Mouse (Mus musculus): ENCODE measurements at regions not wholly inside any gene's neighbourhood (a gene's known extent, or its start where the extent isn't known, plus 50 kb on each side); places are given as distances from the start of the nearest gene placed in this dataset.

GRCm38 (mm10) chr11:38036582-38036981 lies 800.8 kb upstream of the Tenm2 start:
- DNase-seq (ENCODE audit: low spot score) = no peak

DNA sequence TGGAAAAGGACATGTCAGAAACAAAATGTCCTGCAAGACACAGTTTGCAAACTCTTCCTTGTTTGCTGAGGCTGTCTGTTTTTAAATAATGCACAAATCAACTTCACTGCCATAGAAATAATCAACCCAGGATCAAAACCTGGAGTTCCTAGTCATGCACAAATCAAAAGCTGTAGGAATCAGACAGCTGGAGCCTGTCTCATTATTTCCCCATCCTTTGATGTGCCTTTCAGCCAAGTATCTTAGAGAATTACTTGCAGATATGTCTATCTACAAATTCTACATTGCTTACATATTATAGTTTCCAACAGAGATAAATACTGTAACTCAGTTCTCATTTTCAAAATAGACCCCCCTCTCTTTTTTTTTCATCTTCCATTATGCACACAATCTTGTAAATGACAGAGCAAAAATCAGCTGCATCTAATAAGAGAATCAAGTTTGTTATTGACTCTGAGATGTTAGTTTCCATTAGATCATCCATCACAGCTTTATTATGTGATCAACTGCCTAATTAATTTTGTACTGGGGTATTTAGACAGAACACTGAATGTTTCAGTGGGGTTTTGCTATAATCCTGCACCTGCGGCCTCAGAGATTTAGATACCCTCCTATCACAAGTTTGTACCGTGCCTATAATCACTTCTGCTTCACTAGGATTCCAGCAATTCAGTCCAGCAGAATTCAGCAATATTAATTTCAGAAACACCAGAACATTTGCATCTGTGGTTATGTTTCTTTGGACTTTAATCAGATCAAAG lies 798.9 kb upstream of the Tenm2 start:
- DNase-seq (ENCODE audit: low spot score) = no peak

- DNase-seq (ENCODE audit: low spot score) = no peak
Observed at GRCm38 (mm10) chr11:38021704-38022103, 785.9 kb upstream of the Tenm2 start.

DNA sequence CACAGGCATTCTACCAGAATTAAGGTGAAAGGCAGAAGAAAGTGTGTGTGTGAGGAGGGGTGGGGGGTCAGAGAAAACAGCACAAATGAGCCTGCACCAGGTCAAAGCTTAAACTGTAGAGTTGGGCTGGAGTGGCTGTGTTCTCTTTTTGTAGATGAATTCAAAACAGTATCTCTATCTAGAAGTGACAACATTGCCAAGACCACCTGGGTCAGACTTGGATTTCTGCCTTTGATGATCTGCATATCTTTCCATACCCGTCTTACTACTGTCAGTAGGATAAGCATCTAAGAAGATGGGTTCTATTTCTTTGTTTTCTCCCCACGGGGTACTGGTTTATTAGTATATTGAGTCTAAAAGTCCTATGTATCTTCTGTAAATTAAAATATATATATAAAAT lies 742.4 kb upstream of the Tenm2 start:
- DNase-seq (ENCODE audit: low spot score) = no peak

GRCm38 (mm10) chr11:37936439-37937134 lies 700.8 kb upstream of the Tenm2 start:
- DNase-seq (ENCODE audit: low spot score) = no peak

DNA sequence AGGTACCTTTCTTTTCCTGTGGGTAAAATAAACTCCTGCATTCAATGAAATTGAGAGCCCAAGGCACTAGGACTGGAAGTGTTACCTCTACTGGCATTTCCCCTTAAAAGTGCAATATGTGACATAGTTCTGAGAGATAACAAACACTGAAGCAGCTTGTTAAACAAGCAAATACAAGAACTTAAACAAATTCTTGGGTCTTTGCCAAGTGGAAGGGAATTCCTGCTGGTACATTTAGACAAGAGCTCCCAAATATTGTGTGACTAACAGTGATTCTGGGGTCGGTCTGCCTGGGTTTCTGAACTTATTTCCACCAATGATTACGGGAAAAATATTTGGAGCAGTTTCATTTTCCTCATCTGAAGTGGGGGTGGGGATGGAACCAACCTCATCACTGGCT lies 677.4 kb upstream of the Tenm2 start:
- DNase-seq (ENCODE audit: low spot score) = no peak

DNA sequence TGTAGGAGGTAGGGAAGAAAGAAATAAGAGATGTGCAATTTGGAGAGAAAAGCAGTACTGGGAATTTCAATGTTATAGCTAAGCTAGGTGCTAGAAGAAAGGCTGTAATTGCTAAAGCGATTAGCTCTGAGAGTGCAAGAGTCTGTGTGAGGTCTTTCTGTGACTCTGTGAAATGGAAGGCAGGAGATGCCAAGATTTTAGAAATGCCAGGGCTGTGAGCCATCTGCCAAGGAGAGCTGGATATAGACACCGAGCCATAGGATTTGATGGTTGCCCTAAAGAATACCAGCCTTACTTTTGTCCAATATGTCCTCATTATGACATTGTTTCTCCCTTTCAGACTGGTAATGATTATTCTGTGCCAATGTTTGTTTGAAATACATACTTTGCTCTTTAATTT lies 669.2 kb upstream of the Tenm2 start:
- no peak for DNase-seq (ENCODE audit: low spot score)

GRCm38 (mm10) chr11:37897713-37898112 lies 661.9 kb upstream of the Tenm2 start:
- DNase-seq (ENCODE audit: low spot score) = no peak

DNA sequence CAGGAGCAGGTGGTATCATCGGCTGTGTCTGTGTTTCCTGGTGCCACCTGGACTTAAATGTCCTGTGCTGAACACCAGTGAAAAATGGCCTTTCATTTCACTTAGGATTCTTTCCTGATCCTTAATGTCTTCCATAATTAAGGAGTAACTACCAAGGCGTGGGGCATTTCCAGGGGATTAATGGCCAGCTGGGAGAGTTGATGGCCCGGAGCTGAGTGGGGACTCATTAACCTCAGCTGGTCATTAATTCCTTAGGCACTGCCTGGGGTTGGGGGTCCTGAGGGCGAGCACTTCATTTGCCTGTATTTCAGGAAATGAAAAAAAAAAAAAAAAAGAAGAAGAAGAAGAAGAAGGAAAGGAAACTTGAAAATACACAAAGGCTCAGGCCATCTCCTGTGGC lies 647.0 kb upstream of the Tenm2 start:
- DNase-seq (ENCODE audit: low spot score) = no peak

GRCm38 (mm10) chr11:37837301-37837700 lies 601.5 kb upstream of the Tenm2 start:
- no peak for DNase-seq (ENCODE audit: low spot score)

- DNase-seq (ENCODE audit: low spot score) = no peak
Observed at GRCm38 (mm10) chr11:37830975-37831374, 595.2 kb upstream of the Tenm2 start.

DNA sequence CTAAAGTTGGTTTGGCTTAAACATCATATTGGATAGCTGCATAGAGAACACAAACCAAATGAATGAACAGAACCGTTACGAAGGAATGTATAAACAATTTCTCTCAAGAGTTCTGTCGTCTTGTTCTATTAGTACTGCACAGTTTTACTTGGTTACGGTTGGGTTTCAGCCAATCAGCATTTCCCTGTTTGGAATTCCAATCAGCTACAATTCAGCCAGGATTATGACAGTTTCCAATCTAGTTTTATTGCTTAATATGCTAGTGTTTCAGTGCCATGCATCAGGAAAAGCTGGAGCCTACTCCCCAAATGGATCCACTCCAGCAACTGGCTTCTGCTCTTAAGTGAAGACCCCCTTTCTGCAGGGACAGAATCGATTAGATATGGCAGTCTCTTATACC lies 571.0 kb upstream of the Tenm2 start:
- DNase-seq (ENCODE audit: low spot score) = no peak

DNA sequence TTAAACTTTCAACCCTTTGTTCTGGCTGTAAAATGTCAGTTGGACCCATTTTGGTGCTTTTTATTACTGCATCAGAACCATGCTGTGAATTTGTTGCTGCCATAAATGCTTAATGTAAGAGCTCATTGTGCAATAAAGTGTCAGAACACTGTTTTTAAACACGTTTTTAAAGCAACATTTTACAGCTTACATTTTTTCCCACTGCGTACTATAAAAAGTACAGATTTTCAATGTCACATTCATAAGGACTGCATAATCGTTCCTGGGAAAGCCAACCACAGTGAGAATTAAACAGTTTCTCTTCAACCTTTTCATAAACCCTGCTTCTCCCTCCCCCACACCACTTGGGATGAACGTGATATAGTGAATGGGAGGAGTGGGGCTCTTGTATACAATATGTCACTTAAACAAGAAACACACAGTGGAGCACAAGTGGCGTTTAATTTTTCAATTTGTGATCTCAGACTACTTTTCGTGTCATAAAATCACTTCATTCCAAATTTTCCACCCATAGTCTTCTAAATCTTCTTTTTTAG lies 563.1 kb upstream of the Tenm2 start:
- no peak for DNase-seq (ENCODE audit: low spot score)

GRCm38 (mm10) chr11:37772481-37773089 lies 536.8 kb upstream of the Tenm2 start:
- no peak for DNase-seq (ENCODE audit: low spot score)

DNA sequence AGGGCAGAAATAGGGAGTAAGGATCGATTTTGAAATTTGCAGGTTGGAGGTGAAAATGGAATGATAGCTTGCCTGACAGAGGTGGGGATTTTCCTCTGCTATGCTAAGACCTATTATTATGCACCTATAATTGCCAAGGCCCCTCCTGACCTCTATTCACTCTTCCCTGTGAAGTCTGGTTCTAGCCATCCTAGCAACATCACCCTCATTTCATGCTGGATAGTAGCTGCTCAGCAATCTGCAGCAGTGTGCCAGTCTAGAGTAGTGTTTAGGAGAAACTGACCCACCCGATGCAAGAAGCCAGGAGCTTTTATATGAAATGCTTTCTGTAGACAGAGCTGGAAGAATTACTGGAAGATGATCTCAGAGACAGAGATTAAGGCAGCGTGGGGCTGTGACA lies 535.1 kb upstream of the Tenm2 start:
- no peak for DNase-seq (ENCODE audit: low spot score)

DNA sequence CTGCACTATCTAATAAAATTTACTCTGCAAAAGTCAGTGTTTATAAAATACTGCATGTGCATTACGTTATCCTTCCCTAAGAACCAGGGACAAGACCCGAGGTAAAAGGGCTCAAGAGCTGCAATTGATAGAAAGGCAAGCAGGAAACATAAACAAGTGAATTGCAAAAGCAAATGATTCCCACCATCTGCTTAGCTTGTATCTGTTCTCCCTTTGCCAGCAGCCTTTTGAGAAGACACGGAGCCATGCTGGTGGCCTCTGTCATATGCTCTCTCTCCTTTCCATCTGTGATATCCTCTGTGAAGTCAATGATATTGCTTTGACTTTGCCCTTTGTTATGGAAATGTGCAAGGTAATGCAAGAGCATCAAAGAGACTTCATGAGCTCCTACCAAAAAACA lies 532.4 kb upstream of the Tenm2 start:
- no peak for DNase-seq (ENCODE audit: low spot score)

DNA sequence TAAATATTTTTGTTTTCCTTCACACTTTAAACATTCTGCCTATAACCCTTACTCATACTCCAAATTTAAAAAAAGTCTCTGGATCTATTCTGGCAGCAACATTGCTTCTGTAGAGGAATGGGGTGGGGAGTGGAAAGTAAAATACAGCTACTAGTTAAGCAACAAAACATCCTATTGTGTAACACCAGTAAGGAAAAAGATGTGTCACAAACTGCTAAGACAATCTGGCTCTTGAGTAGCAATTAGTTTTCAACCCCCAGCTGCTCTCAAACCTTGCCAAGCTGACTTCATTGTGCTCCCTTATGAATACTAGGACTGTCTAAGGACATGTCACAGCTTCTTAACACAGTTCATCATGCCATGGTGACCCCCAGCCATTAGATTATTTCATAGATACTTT lies 500.2 kb upstream of the Tenm2 start:
- no peak for DNase-seq (ENCODE audit: low spot score)

- DNase-seq (ENCODE audit: low spot score) = no peak
Observed at GRCm38 (mm10) chr11:37735501-37735900, 499.7 kb upstream of the Tenm2 start.

DNA sequence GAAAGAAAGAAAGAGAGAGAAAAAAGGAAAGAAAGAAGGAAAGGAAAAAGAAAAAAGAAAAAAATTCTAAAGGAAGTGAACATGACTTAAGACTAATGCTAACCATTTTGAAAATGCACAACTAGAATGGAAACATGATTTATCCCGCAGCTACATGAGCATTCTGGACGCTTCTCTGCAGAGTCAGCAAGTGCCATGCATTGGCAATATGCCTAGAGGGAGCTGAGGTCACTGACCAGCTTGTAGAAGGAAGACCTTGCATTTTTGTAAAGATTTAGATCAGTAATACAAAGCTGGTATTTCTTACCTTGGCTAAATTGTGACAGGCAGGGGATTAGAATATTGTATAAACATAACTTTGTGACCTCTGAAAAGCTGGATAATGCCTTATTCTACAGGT lies 461.2 kb upstream of the Tenm2 start:
- no peak for DNase-seq (ENCODE audit: low spot score)

DNA sequence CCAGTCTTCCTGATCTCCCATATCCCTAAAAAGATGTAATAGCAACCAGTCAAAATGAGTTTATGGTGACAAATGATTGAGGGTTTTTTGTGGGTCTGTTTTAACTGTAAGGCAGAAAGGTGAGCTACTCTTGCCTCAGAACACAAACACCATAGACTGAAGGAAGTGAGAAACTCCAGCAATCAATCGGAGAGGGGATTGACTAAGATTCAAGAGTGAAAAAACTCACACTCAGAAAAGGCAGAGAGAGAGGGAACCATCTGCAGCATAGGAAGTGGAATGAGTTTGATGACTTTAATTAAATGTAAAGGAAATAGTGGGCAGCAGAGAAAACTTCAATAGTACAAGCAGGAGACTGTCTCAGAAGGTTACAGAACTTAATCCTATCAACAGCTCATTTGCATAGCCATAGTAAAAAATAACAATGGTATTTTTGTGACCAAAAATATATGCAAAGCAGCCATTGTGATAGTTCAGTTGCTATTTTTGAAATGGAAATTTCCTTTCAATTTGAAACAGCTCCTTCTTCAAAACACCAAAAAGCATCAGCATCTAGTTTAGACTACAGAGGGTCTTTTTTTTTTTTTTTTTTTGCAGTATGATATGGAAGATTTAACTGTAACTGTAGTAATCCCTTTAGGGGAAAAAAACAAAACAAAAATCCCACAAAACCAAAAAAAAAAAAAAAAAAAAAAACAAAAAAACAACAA lies 442.9 kb upstream of the Tenm2 start:
- no peak for DNase-seq (ENCODE audit: low spot score)

DNA sequence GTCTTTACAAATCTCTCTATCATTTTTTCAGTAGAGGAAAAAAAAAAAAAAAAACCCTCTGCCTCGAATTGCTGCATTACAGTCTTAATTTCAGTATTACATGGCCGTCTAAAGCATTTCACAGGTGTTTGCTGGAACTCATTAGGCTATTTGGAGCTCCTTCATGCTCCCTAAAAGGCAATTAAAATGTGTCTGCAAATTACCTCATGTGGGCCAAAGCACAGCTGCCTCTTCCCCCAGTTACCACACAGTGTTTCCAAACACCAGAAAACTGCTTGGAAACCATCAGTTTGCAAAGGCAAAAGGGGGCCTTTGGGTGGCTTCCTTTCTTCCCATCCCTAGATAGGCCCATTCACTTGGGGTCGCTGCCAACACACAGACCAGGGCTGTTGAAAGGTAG lies 435.6 kb upstream of the Tenm2 start:
- DNase-seq (ENCODE audit: low spot score) = no peak

DNA sequence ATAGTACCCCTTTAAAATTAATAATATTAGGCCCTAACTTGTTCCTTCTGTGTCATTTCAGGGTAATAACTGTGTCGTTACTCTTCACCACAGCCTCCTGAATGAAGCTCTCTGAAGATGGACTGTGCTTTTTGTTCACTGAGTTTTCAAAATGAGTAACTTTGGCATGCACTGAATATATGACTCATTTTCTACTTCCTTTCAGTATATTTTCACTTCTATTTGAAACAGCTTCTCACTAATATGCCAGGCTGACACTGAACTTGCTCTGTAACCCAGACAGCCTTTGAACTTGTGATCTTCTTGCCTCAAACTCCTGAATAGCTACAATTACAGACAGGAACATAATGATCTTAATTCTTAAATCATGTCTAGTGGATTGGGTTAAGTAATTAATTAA lies 431.2 kb upstream of the Tenm2 start:
- DNase-seq (ENCODE audit: low spot score) = no peak

DNA sequence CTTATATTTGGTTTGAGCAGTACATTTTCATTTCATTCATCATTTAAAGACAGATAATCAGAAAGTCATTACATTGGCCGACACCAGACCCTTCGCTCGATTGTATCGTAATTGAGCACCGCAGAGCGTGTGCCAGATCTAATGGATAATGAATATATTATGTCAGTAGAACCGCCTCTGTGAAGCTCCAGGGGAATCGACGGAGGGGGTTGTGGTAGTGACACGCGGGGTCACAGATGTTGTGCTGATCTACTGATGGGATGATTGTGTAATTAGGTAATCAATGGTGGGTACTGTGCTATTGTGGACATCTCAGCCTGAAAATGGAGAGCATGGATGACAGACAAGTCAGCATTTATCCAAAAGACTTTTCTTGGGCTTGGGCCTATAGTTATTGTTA lies 414.3 kb upstream of the Tenm2 start:
- DNase-seq (ENCODE audit: low spot score) = no peak

Data from ovary, postnatal 14 days (tissue).